Mouse (Mus musculus) embryonic facial prominence, embryonic 13.5 days (tissue): ENCODE measurements at regions not wholly inside any gene's neighbourhood (a gene's known extent, or its start where the extent isn't known, plus 50 kb on each side); places are given as distances from the start of the nearest gene placed in this dataset.

Experiments used
- ATAC-seq: fragments of 200-750 bp; cut with Nextera tagmentation; 2 replicates; pipeline ENCODE4 v1.8.0; 2017; ENCODE audit warnings: low read depth; ENCODE audit not compliant: insufficient number of reproducible peaks, insufficient read depth, low FRiP score, low TSS enrichment
- H3K27ac ChIP-seq: fragments of 300-500 bp; sonication (generic); 2 replicates; pipeline ENCODE4 v1.5.1; 2015; ENCODE audit warnings: moderate library complexity, mild to moderate bottlenecking, inconsistent platforms
- H3K27me3 ChIP-seq: fragments of 300-500 bp; sonication (generic); 2 replicates; pipeline ENCODE4 v1.6.1; 2015; ENCODE audit warnings: mild to moderate bottlenecking, inconsistent platforms
- H3K36me3 ChIP-seq: fragments of 300-500 bp; sonication (generic); 2 replicates; pipeline ENCODE4 v1.6.1; 2015; ENCODE audit warnings: mild to moderate bottlenecking, inconsistent platforms
- H3K4me1 ChIP-seq: fragments of 300-500 bp; sonication (generic); 2 replicates; pipeline ENCODE4 v1.6.1; 2015; ENCODE audit warnings: inconsistent platforms
- H3K4me2 ChIP-seq: fragments of 300-500 bp; sonication (generic); 2 replicates; pipeline ENCODE4 v1.6.1; 2015; ENCODE audit warnings: moderate library complexity, mild to moderate bottlenecking, inconsistent platforms
- H3K4me3 ChIP-seq: fragments of 300-500 bp; sonication (generic); 2 replicates; pipeline ENCODE4 v1.5.1; 2015; ENCODE audit warnings: mild to moderate bottlenecking, inconsistent platforms
- H3K9ac ChIP-seq: fragments of 300-500 bp; sonication (generic); 2 replicates; pipeline ENCODE4 v1.6.1; 2015; ENCODE audit warnings: mild to moderate bottlenecking, inconsistent platforms
- H3K9me3 ChIP-seq: fragments of 300-500 bp; sonication (generic); 2 replicates; pipeline ENCODE4 v1.6.1; 2016; ENCODE audit warnings: inconsistent platforms
- WGBS: fragments of 180-500 bp; shearing (Covaris S2); methylation state at CpG from one replicate; pipeline ENCODE4 v1.1.7; 2015; ENCODE audit warnings: mixed read lengths; 5-methylcytosine and 5-hydroxymethylcytosine counted together

DNA sequence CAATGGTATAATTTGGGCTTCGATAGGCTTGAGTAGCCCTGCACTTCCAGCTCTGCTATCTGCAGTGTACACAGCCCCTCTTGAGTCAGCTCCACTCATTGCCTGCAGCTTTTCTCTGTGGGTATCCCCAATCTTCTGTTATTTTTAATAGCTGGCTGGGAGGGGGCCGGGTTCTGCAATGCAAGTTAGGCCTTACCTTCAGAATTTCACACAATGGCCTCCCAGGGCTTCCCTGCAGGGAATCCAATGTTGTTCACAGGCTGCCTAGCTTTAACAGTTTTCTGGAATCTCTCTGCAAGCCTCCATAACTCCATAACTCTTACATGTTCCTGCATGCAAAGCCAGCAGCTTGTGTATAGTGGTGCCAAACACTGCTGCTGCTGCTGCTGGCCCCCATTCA is 197.7 kb upstream of the Fam92a start:
- ATAC-seq: no peak
- Histone ChIP-seq H3K27ac (no peak overlapping the region), H3K4me3 (no peak overlapping the region), H3K36me3 (no peaks in the 10 kb centered on the region), H3K27me3 (no peaks in the 10 kb centered on the region), H3K4me1 (no peaks in the 10 kb centered on the region), H3K9ac (no peak overlapping the region), H3K9me3 (no peaks in the 10 kb centered on the region), H3K4me2 (no peak overlapping the region)
- 61% methylated on average over 2 of the region's 2 CpGs for WGBS

DNA sequence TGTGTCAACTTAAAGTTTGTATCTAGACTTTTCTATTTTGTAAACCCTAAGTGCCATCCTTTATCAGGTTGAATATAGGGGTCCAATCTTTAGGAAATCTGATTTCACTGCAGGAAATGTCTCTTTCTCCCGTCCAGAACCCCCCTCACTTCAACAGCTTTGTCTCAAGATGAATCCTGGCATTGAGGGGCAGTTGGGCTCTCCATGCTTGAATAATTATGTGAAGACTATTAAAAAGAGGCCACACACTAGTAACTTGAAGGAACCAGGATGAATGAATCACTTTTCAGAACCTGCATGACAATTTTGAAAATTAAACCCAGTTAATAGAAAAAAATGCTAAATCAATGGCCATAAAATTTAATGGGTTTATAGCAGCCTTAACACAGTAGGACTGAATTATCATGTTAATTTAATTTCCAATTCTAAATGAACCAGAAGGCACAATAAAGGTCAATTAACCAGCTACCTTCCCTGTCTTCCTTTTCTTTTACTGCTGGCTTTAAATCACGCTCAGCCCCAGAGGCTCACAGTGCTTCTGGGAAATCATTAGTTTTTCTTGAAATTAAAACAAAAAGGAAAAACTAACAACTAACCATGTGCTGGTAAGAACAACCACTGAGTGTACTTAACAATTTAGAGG is 185.3 kb upstream of the Fam92a start:
- H3K4me1 ChIP-seq: no peaks in the 10 kb centered on the region
- no peak overlapping the region for H3K9ac ChIP-seq
- no peak overlapping the region for H3K27ac ChIP-seq
- WGBS: 69% methylated on average over 2 of the region's 2 CpGs
- no peaks in the 10 kb centered on the region for H3K36me3 ChIP-seq
- H3K27me3 ChIP-seq: no peaks in the 10 kb centered on the region
- no peaks in the 10 kb centered on the region for H3K9me3 ChIP-seq
- no peak overlapping the region for H3K4me3 ChIP-seq
- no peak for ATAC-seq
- no peak overlapping the region for H3K4me2 ChIP-seq

DNA sequence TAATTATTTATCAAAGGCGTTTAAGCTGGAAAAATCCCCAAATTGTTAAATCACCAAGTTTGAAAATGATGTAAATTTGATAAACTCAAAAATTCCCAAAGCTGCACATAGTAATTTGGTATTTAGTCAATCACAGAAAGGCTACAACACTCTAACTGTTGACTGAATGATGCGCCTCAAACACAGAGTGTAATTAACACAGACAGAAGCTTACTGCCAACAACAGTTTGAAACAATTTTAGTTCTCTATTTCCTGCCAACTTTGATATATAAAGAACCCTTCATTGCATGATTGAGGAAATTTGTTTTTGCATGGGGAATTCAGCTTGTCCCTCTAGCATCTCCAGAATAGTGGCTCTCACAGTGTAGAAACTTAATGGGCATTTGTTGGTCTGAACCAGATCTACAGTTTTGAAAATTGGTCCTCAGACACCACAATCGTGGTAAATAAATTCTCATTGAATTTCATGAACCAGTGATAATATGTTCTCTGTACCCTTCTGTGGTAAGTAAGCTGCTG is 181.6 kb upstream of the Fam92a start:
- H3K4me3 ChIP-seq: no peak overlapping the region
- H3K36me3 ChIP-seq: no peaks in the 10 kb centered on the region
- WGBS: 77% methylated on average over 3 of the region's 3 CpGs
- H3K27ac ChIP-seq: no peak overlapping the region
- no peaks in the 10 kb centered on the region for H3K4me1 ChIP-seq
- H3K27me3 ChIP-seq: no peaks in the 10 kb centered on the region
- no peak overlapping the region for H3K4me2 ChIP-seq
- H3K9me3 ChIP-seq: no peaks in the 10 kb centered on the region
- no peak for ATAC-seq
- no peak overlapping the region for H3K9ac ChIP-seq

DNA sequence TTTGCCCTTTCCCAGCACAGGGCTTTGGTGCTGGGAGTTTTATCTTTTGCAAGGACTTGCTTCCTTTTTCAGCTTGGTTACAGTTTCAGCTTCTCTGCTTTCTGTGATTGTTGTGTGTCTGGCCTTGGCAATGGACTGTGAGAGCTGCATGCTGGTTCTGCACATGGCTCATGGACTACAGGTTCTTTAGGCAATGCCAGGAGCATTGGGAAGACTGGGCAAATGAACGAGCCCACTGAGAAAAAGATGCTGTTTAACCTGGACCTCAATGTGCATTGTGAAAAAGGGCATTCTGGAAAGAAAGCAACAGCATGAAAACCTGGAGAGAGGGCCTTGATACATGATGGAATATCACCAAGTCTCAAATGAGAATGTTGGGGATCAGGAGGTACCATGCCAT is 167.4 kb upstream of the Fam92a start:
- no peak for ATAC-seq
- H3K9me3 ChIP-seq: no peaks in the 10 kb centered on the region
- H3K4me2 ChIP-seq: no peak overlapping the region
- 84% methylated on average over 1 of the region's 1 CpGs for WGBS
- H3K4me1 ChIP-seq: 0 out of 2 replicates have a peak, but pooled peaks cover 8% of the 10 kb centered on the region
- H3K27ac ChIP-seq: no peak overlapping the region
- no peak overlapping the region for H3K9ac ChIP-seq
- no peaks in the 10 kb centered on the region for H3K27me3 ChIP-seq
- no peak overlapping the region for H3K4me3 ChIP-seq
- no peaks in the 10 kb centered on the region for H3K36me3 ChIP-seq

DNA sequence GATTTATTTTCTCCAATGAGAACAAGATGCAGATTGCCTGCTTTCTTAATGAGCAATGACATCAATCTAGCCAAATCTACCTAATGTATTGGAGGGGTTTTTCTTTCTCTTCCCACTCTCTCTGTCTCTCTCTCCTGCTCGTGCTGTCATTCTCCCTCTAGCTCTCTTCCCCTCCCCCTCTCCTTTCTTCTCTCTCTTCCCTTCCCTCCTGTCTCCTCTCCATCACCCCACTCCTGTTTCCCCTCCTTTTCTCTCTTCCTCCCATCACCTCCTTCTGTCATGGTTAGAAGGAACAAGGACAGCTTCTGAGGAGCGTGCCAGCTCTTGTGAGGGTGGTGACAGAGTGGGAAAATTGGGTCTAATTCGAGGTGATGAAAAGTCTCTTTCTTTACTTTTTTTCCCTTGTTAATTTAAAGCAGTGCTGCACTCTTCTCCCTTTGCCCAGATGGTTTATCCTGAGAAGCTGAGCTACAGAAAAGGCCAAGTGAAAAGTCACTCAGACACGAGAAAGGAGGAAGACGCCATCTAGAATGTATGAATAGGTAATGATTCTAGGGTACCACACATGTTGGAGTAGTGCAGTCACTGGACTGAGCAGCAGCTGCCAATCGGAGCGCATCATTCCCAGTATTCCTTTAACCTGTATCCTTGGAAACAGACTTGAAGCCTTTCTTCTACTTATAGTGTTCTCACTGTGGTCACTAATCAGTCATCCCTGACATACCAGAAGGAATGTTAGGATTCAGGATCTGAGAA is 163.2 kb upstream of the Fam92a start:
- H3K4me2 ChIP-seq: no peak overlapping the region
- no peaks in the 10 kb centered on the region for H3K27me3 ChIP-seq
- no peak overlapping the region for H3K9ac ChIP-seq
- H3K36me3 ChIP-seq: no peaks in the 10 kb centered on the region
- WGBS: 61% methylated on average over 7 of the region's 7 CpGs
- no peak for ATAC-seq
- H3K9me3 ChIP-seq: no peaks in the 10 kb centered on the region
- no peak overlapping the region for H3K27ac ChIP-seq
- H3K4me3 ChIP-seq: no peak overlapping the region
- H3K4me1 ChIP-seq: 0 out of 2 replicates have a peak, but pooled peaks cover 8% of the 10 kb centered on the region

DNA sequence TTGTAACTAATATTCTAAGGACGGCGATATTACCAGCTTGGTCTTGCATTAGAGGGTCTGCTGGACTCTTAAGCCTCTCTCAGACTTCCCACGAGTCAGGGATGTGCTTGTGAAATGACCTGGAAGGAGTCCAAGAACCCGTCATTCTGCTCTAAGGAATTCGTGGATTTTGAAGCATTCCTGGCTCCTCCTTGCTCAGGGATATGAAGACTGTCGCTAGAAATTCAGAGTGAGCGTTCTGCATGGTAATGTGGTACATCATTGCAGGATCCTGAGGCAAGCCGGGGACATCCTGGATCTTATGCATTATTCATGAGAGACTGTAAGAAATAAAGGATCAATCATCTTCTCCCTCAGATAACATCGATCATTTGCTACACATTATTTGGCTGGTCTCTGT is 162.6 kb upstream of the Fam92a start:
- ATAC-seq: no peak

DNA sequence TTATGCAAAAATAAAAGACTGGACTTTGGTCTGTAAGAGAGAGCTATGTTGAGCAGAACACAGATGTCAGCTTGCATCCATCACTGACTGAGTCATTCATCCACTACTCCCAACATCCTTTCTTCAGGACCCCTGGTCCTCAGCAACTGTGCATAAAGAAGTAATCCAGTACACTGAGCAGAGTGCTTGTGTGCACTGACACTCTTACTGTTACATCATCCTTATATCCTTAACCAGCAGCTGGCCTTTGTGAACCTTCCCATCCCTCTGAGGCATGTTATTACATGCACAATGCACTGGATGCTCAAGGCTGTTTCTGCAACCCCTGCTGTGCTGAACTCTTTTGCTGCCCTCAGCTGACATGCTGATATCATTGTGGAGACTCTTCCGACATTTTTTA is 144.2 kb upstream of the Fam92a start:
- Histone ChIP-seq H3K9me3 (no peaks in the 10 kb centered on the region), H3K27ac (no peak overlapping the region), H3K4me2 (no peak overlapping the region), H3K27me3 (no peaks in the 10 kb centered on the region), H3K9ac (no peak overlapping the region), H3K4me1 (no peaks in the 10 kb centered on the region), H3K4me3 (no peak overlapping the region), H3K36me3 (no peaks in the 10 kb centered on the region)
- ATAC-seq: no peak
- WGBS: 71% methylated on average over 1 of the region's 1 CpGs

More for the DNA sequence above, 162.6 kb upstream of the Fam92a start:
- WGBS: 44% methylated on average over 9 of the region's 9 CpGs
- Histone ChIP-seq H3K4me3 (no peak overlapping the region), H3K27me3 (no peaks in the 10 kb centered on the region), H3K27ac (no peak overlapping the region), H3K36me3 (no peaks in the 10 kb centered on the region), H3K9ac (no peak overlapping the region), H3K9me3 (no peaks in the 10 kb centered on the region), H3K4me2 (no peak overlapping the region), H3K4me1 (0 out of 2 replicates have a peak, but pooled peaks cover 8% of the 10 kb centered on the region)

DNA sequence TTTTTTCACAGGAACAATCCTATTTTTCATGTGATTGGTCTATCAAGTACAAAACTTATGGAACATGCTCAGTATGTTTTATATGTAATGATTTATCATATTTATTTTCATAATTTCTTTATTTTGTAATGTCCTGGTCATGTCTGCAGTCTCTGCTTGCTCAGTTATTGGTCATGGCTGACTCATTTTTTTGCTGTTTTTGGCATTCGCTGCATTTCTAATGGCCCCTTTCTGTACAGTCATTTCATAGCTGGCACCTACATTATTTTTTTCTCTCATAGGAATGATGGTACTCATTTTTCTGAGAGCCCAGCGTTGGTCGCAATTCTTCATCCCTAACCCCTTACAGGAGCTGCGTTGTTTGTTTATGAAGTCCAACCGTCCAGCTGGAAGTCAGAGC is 136.5 kb upstream of the Fam92a start:
- Histone ChIP-seq H3K4me2 (no peak overlapping the region), H3K4me1 (0 out of 2 replicates have a peak, but pooled peaks cover 9% of the 10 kb centered on the region), H3K27ac (no peak overlapping the region), H3K9me3 (no peaks in the 10 kb centered on the region), H3K36me3 (no peaks in the 10 kb centered on the region), H3K9ac (no peak overlapping the region), H3K4me3 (no peak overlapping the region), H3K27me3 (no peaks in the 10 kb centered on the region)
- no peak for ATAC-seq
- WGBS: 90% methylated on average over 5 of the region's 5 CpGs

DNA sequence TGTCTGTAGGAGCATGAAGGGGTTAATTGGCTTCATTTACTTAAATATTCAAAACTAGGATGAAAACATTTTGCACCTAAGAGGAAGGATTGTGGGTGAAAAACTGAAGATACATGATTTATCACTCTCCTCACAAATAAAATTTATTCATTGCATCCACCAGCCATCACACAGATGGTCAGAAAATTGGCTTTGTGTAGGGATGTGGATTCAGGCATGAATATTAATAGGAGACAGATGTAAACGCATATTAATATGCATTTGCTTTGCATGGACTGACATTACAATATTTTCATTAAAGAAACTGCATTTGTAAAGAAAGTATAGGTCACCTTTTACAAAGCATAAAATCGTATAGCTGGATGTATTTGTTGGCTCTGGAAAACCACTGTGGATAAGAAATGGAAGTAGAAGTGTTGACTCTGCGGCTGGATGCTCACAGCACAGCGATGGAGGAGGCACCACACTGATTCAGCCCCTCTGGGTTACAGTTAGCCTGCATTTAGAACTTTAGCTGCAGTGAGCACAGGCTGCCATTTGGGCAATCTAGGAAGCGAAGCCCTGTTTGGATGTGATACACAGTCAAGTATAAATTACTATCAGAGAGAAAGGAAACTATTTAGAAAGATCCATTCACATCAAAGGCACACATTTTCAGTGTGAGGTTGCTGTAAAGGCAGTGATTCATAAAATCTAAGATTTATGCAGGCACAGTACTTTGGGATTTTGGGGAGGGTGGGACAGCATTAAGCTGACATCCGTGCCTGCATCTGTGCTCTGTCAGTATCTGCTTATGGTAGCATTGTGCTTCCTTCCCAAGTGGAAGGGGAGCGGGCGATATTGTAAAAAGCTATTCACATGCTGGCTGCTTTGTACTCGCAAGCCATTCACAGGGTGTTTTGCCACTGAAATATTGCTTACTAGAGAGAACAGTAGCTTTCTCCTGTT is 135.1 kb upstream of the Fam92a start:
- H3K27me3 ChIP-seq: no peaks in the 10 kb centered on the region
- 0 out of 2 replicates have a peak, but pooled peaks cover 9% of the 10 kb centered on the region for H3K4me1 ChIP-seq
- 64% methylated on average over 9 of the region's 9 CpGs for WGBS
- no peak overlapping the region for H3K4me3 ChIP-seq
- no peaks in the 10 kb centered on the region for H3K9me3 ChIP-seq
- no peak overlapping the region for H3K4me2 ChIP-seq
- no peak for ATAC-seq
- no peak overlapping the region for H3K9ac ChIP-seq
- no peak overlapping the region for H3K27ac ChIP-seq
- no peaks in the 10 kb centered on the region for H3K36me3 ChIP-seq

DNA sequence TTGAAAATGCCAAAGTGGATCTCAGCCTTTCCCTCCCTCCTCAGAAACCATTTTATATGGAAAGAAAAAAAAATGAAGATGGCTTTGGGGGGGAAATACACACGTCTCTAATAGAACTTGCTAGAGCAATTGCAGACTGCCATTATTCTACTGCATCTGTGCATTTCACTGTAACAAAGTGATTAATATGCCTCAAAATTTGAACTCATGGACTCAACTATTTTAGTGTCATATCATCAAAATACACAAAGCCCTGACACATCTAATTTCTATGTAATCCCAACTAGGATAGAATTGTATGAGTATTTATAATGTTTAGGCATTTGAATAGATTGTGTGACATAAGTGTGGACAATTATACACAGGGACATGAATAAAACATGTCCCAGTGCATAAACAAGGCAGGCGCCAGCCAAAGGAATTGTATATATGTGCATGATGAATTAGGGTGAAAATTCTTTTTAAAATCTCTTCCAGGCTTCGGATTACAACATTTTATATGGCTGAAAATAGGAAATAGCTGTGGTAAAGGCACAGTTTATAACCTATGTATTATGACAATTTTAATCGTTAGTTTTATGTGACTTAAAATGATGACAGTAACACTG is 115.4 kb upstream of the Fam92a start:
- no peaks in the 10 kb centered on the region for H3K27me3 ChIP-seq
- peaks cover 4% of the 10 kb centered on the region; the same call in 1 of the 2 replicates for H3K9me3 ChIP-seq

DNA sequence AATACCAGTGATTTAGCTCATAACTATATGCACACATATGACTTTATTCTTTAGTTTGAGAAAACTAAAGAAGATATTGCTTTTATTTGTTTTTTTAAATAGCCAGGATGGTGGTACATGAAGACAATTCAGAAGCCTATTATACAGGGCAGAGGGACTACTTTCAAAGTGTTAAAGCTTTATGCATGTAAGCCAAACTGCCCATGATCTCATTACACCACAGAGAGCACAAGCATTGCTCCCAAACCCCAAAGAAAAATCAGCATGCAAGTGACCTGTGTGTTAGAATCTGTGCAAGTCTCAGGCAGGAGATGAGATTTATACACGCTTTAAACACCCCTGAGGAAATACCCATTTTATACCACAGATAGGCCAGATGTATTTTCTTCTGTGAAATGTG is 114.6 kb upstream of the Fam92a start:
- Histone ChIP-seq H3K4me1 (no peaks in the 10 kb centered on the region), H3K9ac (no peak overlapping the region), H3K36me3 (no peaks in the 10 kb centered on the region), H3K27ac (no peak overlapping the region), H3K9me3 (peaks cover 4% of the 10 kb centered on the region; the same call in 1 of the 2 replicates), H3K27me3 (no peaks in the 10 kb centered on the region), H3K4me3 (no peak overlapping the region), H3K4me2 (no peak overlapping the region)
- no peak for ATAC-seq
- WGBS: 76% methylated on average over 1 of the region's 1 CpGs

More for the DNA sequence above, 115.4 kb upstream of the Fam92a start:
- no peaks in the 10 kb centered on the region for H3K36me3 ChIP-seq
- H3K4me2 ChIP-seq: no peak overlapping the region
- 69% methylated on average over 4 of the region's 4 CpGs for WGBS
- no peak for ATAC-seq
- no peak overlapping the region for H3K4me3 ChIP-seq
- H3K27ac ChIP-seq: no peak overlapping the region
- no peaks in the 10 kb centered on the region for H3K4me1 ChIP-seq
- no peak overlapping the region for H3K9ac ChIP-seq
